Mouse (Mus musculus) left cerebral cortex, postnatal 4 days (tissue): ENCODE data around the gene Pam16. TPM values are rescaled to one million over a fixed set of nuclear protein-coding genes. Genes with fewer than 3 reads are reported as not detected.
"Not testable (repeated sequence)": the region's sequence is repeated elsewhere in the genome, so short reads cannot be mapped to it uniquely, and the experiment has no call there.

ENCODE experiments used
- DNase-seq: peaks from one replicate; pipeline ENCODE4 v3.0.0-alpha.2; 2022
- intact Hi-C: fragments of 180-260 bp; cut with DNase I; formaldehyde crosslinking; loops from one replicate; pipeline ENCODE4 v1.15.1; 2025
- total RNA-seq, 2 experiments: library from RNA; stranded (reverse); gene quantifications; 2 replicates each; pipeline ENCODE4 v1.2.3; 2021

Gene Pam16
- total RNA-seq, 2 experiments from 2014 or later: 76.7 to 85.7 TPM

GRCm38 (mm10) chr16:4595527-4595963, 29.2 kb downstream of the Pam16 start:
- intact Hi-C loops: no loop called here
- peak; percentile 53 for DNase-seq

- intact Hi-C loops: no loop called here
- peak; percentile 49 for DNase-seq
Observed at GRCm38 (mm10) chr16:4594814-4595526, 29.8 kb downstream of the Pam16 start.

- peak; percentile 87 for DNase-seq
- intact Hi-C loops: no loop called here
Observed at GRCm38 (mm10) chr16:4593971-4594813, 30.6 kb downstream of the Pam16 start, which contains the start of gene Glis2. Glis2 (plus strand) TSS chr16:4594713.

- DNase-seq: peak; percentile 71
- intact Hi-C loops: no loop called here
Observed at GRCm38 (mm10) chr16:4592909-4593875, 31.6 kb downstream of the Pam16 start.

GRCm38 (mm10) chr16:4590236-4590635, 34.6 kb downstream of the Pam16 start:
- intact Hi-C loops: no loop called here
- no peak for DNase-seq

- DNase-seq: no peak
- intact Hi-C loops: no loop called here
Observed at GRCm38 (mm10) chr16:4587516-4588210, 37.1 kb downstream of the Pam16 start.

- intact Hi-C loops: no loop called here
- peak; percentile 95 for DNase-seq
Observed at GRCm38 (mm10) chr16:4586531-4587123, 38.2 kb downstream of the Pam16 start.

- intact Hi-C loops: no loop called here
- no peak for DNase-seq
Observed at GRCm38 (mm10) chr16:4585642-4586530, 38.9 kb downstream of the Pam16 start.

GRCm38 (mm10) chr16:4584438-4584837, 40.4 kb downstream of the Pam16 start:
- DNase-seq: no peak
- intact Hi-C loops: no loop called here

GRCm38 (mm10) chr16:4583807-4584206, 41.0 kb downstream of the Pam16 start:
- intact Hi-C loops: no loop called here
- DNase-seq: no peak

- intact Hi-C loops: not testable (repeated sequence)
Observed at GRCm38 (mm10) chr16:4581179-4581578, 43.6 kb downstream of the Pam16 start.

GRCm38 (mm10) chr16:4578630-4579029, 46.2 kb downstream of the Pam16 start:
- DNase-seq: no peak
- intact Hi-C loops: no loop called here

More at GRCm38 (mm10) chr16:4581179-4581578, 43.6 kb downstream of the Pam16 start:
- DNase-seq: not testable (repeated sequence)

- intact Hi-C loops: no loop called here
- DNase-seq: no peak
Observed at GRCm38 (mm10) chr16:4576873-4577272, 47.9 kb downstream of the Pam16 start.

- intact Hi-C loops: no loop called here
- no peak for DNase-seq
Observed at GRCm38 (mm10) chr16:4576038-4576437, 48.8 kb downstream of the Pam16 start.

- intact Hi-C loops: no loop called here
- no peak for DNase-seq
Observed at GRCm38 (mm10) chr16:4570737-4571136, 54.1 kb downstream of the Pam16 start.

GRCm38 (mm10) chr16:4567912-4568311, 56.9 kb downstream of the Pam16 start:
- peak; percentile 90 for DNase-seq
- intact Hi-C loops: loop anchor here (5.0 kb wide), 1 partner anchor 39 kb away; no protein-coding TSS in a partner anchor
